Mouse (Mus musculus) adrenal gland, adult 18-20 months (tissue): ENCODE data around the gene Cacna1f. TPM values are rescaled to one million over a fixed set of nuclear protein-coding genes. Genes with fewer than 3 reads are reported as not detected.
A peak's percentile ranks its signal among the peaks of the same experiment; 100 is the strongest.

ENCODE experiments used
- DNase-seq, 2 experiments: peaks; one replicate each; pipeline ENCODE4 v3.0.0; 2021 to 2022; ENCODE audit warnings: low spot score in 2 of 2
- long read RNA-seq, 2 experiments: library from polyadenylated mRNA; stranded (forward); transcript quantifications; one replicate each; pipeline ENCODE4 v2.0.0; 2021
- total RNA-seq, 2 experiments: library from RNA; stranded (reverse); gene quantifications; 1 replicate in 1 of 2; 2 replicates in 1 of 2; pipeline ENCODE4 v1.2.3; 2021

Gene Cacna1f
- total RNA-seq, result not detected
- long read RNA-seq, experiment 1, result 0 reads
- long read RNA-seq, experiment 2, result 0 reads

- no peak for DNase-seq
Observed at GRCm38 (mm10) chrX:7606783-7607182, at the start of gene Cacna1f. Gene Cacna1f (plus strand): TSS chrX:7607083.

- no peak for DNase-seq
Observed at GRCm38 (mm10) chrX:7563076-7563475, 43.8 kb upstream of the Cacna1f start.

- DNase-seq, result no peak
Observed at GRCm38 (mm10) chrX:7566352-7566751, 40.5 kb upstream of the Cacna1f start.

- DNase-seq, result no peak
Observed at GRCm38 (mm10) chrX:7567491-7567890, 39.4 kb upstream of the Cacna1f start.

GRCm38 (mm10) chrX:7570481-7571175, 36.3 kb upstream of the Cacna1f start:
- no peak for DNase-seq

- no peak for DNase-seq
Observed at GRCm38 (mm10) chrX:7571565-7572136, 35.2 kb upstream of the Cacna1f start.

GRCm38 (mm10) chrX:7572466-7572865, 34.4 kb upstream of the Cacna1f start:
- DNase-seq, result no peak

GRCm38 (mm10) chrX:7573176-7574086, 33.5 kb upstream of the Cacna1f start, which contains the start of gene Foxp3:
Gene Foxp3 (plus strand): TSS chrX:7573644.
- DNase-seq, result peak; percentile 6 to 48

GRCm38 (mm10) chrX:7574087-7574884, 32.6 kb upstream of the Cacna1f start, which contains the start of gene Ppp1r3f:
Gene Ppp1r3f (minus strand): TSS chrX:7574283.
- DNase-seq, result peak; percentile 81

- no peak for DNase-seq
Observed at GRCm38 (mm10) chrX:7574885-7575231, 32.0 kb upstream of the Cacna1f start.

- DNase-seq, result no peak
Observed at GRCm38 (mm10) chrX:7581151-7581550, 25.7 kb upstream of the Cacna1f start.

- no peak for DNase-seq
Observed at GRCm38 (mm10) chrX:7583881-7584280, 23.0 kb upstream of the Cacna1f start.

GRCm38 (mm10) chrX:7586356-7586755, 20.5 kb upstream of the Cacna1f start:
- no peak for DNase-seq

- DNase-seq, result no peak
Observed at GRCm38 (mm10) chrX:7595371-7595770, 11.5 kb upstream of the Cacna1f start.

- DNase-seq, result no peak
Observed at GRCm38 (mm10) chrX:7604004-7604403, 2.9 kb upstream of the Cacna1f start.

- peak; percentile 64 to 66 for DNase-seq
Observed at GRCm38 (mm10) chrX:7604879-7605574, 1.9 kb upstream of the Cacna1f start, which contains the start of gene Ccdc22. Gene Ccdc22 (minus strand): TSS chrX:7605517.

GRCm38 (mm10) chrX:7605575-7605941, 1.3 kb upstream of the Cacna1f start:
- no peak for DNase-seq

GRCm38 (mm10) chrX:7610035-7610434, 3.2 kb downstream of the Cacna1f start:
- DNase-seq, result no peak

GRCm38 (mm10) chrX:7610536-7611258, 3.8 kb downstream of the Cacna1f start:
- DNase-seq, result no peak
